Mouse (Mus musculus): Measurements from ENCODE around the gene Gm9821. TPM values are rescaled to one million over a fixed set of nuclear protein-coding genes. Genes with fewer than 3 reads are reported as not detected.

Gene Gm9821
- total RNA-seq (2015; ENCODE audit: low replicate concordance) (not detected in 2 replicates), total RNA-seq (2017; ENCODE audit: low replicate concordance) (0.28 TPM in 1 of 2 replicates, not detected in the other)

DNA sequence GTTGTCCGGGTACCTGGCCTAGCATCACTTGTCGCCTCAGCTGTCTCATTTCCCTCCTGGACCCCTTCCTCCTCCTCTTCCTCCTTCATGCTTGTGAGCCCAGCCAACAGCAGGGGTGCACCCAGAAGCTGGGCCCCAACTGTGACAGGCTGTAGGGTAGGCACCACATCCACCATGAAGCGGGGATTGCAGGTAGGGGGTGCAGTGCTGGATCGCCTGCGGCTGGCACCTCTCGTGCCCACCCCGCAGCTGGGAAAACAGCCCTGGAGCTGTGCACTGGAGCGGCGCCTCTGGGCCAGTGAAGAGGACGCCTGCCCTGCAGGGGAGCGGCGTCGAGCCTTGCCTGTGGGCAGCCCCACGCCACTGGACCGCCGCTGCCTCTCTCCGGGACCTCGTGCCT, at the start of gene Gm9821:
TSS of gene Gm9821 (plus strand) at position 221 of the 400 bp plus-strand sequence.
- ATAC-seq (replicated peaks; ENCODE audit: low FRiP score, poor library complexity, severe bottlenecking), result no peak

DNA sequence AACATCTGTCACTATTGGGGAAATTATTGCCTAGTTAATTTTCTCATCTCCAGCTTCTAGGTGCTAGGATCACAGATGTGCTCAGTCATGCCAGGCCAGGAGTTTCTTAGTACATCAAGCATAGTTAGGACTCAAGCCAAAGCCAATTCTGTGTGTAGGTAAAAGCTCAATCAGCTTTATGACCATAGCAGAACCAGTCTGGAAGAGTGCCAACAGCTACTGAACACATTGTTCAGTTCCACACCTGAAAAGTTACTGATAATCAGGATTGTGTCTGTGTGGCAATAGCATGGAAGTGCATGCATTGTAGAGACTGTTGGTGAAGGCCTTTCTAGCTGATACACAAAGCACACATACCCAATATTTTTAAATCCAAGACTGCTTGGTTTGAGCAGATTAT, 47.5 kb upstream of the Gm9821 start:
- ATAC-seq (replicated peaks; ENCODE audit: low FRiP score, poor library complexity, severe bottlenecking), result 0 out of 2 replicates have a peak, but pooled peaks have one; percentile 19

DNA sequence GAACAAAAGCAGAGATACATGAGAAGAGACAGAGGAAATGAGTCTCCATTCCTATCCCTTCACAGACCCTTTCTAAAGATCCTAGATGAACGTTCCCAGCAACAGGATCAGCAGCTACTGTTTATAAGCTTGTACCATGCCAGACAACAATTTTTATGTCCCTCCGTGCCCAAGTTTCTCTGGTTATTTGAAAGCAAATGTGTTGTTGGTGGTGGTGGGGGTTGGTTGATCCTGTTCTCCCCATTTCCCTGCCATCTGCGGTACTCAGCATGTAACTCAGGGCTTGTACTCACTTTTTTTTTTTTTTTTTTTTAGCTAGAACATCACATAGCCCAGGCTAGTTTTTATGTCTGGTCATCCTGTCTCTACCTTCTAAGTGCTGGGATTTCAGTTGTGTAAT, 46.4 kb upstream of the Gm9821 start:
- ATAC-seq (replicated peaks; ENCODE audit: low FRiP score, poor library complexity, severe bottlenecking), result no peak

DNA sequence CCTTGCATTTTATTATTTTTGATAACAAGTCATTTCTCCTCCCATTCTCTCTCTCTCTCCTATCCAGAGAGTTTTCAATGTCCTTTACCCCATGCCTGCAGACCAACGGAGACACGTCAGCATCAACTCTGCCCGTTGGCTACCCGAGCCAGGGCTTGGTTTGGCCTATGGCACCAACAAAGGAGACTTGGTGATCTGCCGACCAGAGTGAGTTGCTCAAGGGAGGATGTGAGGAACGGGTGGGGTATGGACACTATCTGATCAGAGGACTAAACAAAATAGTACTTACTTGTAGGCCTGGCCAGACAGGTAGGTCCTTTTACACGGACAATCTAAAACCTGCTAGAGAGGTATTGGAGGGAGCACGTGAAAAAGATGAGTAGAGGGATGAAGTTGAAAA, 45.1 kb upstream of the Gm9821 start:
- no peak for ATAC-seq (replicated peaks; ENCODE audit: low FRiP score, poor library complexity, severe bottlenecking)

DNA sequence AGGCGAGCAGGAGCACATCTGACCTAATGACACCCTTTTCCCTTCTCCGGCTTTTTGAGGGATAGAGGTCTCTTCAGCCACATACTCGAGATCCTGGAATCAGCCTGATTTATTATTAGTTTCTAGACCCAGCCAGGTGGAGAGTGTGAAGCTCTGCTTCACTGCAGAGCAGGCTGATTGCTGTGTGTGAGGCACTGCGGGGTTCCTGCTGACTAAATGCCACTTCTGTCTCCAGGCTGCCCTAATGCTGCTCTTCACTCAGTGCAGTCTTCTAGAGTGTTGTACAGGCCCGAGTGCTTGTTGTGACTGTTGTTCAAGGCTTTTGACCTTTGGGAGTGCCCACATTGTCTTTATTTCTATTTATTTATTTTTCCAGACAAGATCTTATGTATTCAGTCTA, 43.2 kb upstream of the Gm9821 start:
- ATAC-seq (replicated peaks; ENCODE audit: low FRiP score, poor library complexity, severe bottlenecking), result no peak

DNA sequence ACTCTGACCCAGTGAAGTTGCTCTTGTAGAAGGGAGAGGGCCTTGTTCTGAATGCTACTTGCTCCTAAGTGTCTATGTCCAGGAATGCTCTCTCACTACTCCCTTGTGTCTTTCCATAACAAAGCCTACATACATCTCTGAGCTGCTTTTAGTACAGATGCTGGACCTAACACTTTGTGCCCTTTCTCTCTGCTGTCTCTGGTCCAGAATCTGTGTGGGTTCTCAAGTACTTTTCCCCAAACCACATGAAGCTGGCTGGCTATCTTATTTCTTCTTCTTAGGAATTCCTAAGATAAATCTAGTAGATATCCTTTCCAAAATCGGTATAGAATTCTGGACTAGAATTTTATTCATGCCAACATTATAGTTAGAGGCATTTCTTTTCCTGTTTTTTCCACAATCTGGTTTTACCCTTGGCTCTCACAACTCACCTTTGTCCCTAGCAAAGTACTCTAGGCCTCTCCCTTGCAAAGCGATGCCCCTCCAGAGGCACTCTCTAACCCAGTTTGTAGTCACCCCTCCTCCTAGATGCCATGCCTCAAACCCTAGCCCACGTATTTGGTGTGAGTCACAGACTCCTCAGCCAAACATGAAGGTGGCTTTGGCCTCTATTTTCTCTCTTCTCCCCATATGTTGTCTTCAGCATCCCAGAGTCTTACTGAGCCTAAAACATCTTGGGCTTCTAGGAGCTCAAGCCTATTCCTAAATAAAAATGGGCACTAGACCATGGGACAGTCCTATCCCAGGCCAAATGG, 42.2 kb upstream of the Gm9821 start:
- ATAC-seq (replicated peaks; ENCODE audit: low FRiP score, poor library complexity, severe bottlenecking), result no peak

DNA sequence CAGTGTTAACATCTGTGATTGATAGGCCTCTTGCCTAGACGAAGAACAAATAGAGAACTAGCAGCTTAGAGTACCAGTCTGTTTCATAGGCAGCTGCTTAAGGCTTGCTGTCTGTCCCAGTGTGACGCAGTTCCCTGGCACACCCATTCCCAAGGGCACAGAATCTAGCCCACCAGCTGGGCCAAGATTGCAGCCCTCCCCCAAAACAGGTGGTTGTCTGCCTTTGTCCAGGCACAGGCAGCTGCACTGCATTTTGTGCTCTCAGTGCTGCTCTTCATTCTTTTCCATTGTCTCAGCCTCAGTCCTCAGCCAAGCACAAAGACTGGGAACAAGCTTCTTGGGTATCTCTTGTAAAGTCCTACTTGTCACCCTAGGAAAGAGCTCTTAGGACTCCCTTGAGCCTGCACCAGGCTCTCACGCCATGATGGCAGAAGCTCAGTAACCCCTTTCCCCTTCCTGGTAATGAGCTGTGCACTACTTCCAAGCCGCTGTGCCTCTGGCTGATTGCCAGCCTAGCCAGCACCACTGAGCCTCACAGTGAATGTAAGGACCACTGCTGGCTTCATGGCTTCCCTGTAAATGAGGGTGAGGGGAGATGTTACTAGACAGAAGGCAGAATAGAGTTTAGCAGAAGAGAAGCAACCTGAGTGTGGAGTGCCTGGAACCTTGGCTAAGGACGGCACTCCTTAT, 40.7 kb upstream of the Gm9821 start:
- ATAC-seq (replicated peaks; ENCODE audit: low FRiP score, poor library complexity, severe bottlenecking), result no peak

DNA sequence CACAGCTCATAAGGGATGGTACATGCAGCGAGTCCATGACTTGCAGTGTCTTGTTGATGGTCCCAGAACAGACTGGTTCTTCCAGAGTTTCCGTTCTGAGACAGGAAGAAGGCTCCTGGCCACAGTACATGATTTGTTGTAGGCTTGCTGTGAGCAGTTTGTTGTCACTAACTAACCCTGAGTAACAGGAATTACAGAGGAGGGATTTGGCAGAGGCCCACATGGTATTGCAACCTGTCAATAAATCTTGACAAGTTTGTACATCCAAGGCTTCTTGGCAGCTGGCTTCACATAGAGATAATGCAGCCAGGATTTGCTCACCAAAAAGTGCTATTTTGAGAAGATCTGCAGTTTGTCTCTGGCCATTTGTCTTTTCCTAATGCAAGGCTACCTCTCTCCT, 39.4 kb upstream of the Gm9821 start:
- no peak for ATAC-seq (replicated peaks; ENCODE audit: low FRiP score, poor library complexity, severe bottlenecking)

DNA sequence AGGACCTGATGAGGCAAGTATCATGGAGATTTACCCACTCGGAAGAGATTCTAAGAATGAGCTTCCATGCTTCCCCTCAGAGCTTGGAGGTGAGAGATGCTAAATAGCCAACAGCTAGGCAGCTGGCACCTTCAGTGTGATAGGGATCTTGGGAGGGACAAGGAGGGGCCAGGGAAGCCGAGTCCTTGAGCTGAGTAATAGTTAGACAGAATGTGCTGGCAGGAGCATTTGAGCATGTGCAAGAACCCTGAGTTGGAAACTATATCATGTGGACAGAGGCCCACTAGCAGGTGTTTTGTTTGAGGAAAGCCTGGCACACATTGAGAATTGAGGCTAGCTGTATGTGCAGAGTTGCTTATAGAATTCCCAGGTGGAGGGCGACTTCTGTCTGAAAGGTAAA, 32.9 kb upstream of the Gm9821 start:
- ATAC-seq (replicated peaks; ENCODE audit: low FRiP score, poor library complexity, severe bottlenecking), result no peak

DNA sequence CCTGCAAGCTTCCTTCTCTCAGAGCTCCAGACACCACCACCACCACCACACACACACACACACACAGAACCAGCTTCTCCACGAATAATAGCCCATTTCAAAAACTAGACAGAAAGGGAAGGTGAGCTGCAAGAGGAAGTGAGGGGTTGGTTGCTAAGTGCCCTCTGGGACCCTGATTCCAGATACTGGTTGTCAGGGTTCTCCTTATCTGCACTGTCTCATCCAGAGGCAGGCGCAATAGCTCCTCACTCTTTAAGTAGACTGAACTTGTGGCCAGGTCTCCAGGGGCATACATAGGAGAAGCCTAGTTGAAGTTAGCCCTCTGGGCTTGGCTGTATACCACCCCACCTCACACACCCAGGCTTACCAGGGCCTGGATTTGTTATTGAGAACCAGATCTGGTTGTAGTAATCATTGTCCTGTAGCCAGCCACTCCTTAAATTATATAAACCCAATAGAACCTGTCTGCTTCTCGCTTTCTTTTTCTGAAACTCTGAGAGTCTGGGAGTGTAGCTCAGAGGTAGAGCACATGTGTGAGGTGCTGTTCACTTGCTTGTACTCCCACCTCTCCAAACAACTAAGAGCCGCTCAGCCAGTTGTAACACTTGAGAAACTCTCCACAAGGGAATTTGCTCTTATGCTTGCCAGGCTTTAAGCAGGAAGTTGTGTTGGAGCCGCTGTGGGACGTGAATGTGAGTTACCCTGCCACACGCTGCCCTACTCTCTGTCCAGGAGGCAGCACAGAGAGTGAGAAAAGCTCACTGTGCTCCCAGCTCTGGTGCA, 32.0 kb upstream of the Gm9821 start:
- ATAC-seq (replicated peaks; ENCODE audit: low FRiP score, poor library complexity, severe bottlenecking), result no peak

DNA sequence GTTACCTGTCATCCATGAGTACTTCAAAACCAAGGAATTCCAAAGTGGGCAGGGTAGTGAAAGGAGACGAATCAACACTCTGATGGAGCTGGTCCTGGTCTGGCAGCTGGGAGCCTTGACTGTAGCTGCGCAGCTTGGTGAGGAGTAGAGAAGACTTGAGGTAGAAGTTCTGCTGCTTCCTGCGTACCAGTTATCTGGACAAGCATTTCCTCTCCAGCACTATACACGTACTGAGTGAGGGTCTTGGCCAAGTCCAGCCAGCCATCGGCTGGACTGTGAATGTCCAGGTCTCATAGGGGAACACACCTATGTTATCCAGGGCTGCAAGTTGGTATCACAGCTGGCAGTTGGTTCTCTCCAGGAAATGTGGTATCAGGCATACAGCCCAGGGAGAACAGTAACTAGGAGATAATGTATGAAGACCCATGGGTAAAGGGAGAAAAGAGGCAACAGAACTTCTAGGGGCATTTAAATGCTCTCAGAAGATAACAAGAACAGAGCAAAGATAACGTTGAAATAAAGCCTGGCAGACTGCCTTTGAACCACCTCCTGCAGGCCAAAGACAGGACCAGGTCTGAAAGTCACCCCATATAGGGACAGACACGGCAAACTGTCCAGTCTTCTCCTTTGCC, 29.0 kb upstream of the Gm9821 start:
- no peak for ATAC-seq (replicated peaks; ENCODE audit: low FRiP score, poor library complexity, severe bottlenecking)

DNA sequence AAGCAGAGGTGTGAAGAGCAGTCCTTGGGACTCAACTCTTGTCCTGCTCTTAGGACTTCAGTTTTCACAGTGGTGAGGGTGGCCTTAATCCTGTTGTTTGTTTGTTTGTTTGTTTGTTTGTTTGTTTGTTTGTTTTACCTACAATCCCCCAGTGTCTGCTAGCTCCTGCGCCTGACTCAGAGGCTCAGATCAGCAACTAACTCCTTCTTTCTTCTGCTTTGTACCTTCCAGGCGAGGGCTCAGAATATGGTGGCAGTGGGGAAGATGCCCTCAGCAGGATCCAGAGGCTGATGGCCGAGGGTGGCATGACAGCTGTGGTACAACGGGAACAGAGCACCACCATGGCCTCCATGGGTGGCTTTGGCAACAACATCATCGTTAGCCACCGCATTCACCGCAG, 28.4 kb upstream of the Gm9821 start:
- ATAC-seq (replicated peaks; ENCODE audit: low FRiP score, poor library complexity, severe bottlenecking), result no peak

DNA sequence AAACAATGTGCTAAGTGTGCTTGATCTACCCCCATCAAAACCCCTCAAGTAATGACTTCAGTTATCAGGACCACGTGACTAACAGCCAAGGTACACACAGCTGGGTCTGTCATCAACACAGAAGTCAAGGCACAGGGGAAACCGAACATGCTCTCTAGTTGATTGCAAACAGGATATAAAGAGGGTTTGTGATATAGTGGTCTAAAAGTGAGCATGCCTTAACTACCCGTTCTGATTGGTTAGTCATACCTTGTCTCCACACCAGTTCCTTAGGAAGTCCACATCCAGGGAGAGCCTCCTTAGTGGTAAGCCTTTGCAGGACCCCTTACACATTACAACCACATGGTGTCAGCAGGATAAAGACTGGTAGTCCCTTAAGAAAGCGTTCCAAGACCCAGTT, 25.4 kb upstream of the Gm9821 start:
- no peak for ATAC-seq (replicated peaks; ENCODE audit: low FRiP score, poor library complexity, severe bottlenecking)

DNA sequence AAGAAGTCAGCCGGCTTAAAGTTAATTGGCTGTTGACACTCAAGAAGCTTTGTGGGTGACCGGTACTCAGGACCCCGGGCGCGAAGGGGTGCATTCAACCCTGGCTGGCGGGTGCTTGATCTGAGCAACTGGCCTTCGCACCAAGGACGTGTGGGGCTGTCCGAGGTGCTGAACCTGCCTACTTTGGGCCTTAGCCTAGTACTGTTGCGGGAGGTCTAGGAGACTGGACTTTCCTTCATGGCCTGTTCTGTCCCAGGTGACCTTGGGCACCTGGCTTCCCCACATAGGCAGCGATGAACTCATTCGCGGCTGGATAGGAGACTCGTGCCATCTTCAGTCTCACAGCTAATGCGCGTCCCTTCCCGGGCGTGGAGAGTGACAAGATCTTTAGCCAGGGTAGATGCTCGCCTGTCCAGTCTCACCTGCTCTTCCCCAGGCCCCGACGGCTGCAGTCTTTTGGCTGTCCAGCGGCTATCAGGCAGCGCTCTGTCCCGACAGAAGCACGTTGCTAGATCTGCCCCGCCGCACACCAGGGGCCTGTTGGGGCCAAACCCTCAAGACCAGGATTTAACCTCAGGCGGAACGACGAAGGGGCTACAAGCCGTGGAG, 24.2 kb upstream of the Gm9821 start:
- ATAC-seq (replicated peaks; ENCODE audit: low FRiP score, poor library complexity, severe bottlenecking), result no peak

DNA sequence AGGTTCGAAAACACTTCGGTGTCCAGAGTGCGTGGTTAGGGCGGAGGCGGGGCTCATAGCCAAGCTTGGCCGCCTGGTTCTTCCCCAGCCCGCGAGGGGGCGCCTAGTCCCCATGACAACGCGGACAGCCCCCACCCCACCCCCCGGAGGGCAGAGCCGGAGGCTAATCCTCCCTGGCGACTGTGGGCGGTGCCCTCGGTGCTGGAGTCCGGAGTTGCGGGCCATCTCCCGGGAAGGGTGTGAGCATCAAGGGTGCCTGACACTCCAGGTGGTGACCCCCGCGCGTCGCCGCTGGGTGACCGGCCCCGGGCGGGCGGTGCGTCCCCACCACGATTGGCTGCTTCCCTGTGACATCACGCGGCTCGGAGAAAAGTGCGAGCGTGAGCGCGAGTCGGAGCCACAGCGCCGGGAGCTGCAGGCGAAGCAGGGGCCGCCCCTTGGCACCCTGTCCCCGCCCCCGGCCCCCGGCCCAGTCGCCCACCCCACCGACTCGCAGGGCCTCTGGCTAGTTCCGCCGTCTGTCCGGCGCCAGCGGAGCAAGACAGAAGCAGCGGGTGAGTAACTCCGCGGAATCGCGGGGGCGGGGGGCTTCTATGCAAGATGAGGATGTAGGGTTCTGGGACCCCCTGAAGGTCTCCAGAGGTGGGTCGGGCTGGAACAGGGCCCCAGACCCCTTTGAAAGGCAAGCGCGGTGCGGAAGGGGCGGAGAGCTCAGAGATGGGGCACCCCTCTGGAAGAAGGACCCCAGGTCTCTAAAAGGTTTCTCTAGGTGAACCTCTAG, 23.5 kb upstream of the Gm9821 start:
- 0 out of 2 replicates have a peak, but pooled peaks have one; percentile 33 for ATAC-seq (replicated peaks; ENCODE audit: low FRiP score, poor library complexity, severe bottlenecking)

DNA sequence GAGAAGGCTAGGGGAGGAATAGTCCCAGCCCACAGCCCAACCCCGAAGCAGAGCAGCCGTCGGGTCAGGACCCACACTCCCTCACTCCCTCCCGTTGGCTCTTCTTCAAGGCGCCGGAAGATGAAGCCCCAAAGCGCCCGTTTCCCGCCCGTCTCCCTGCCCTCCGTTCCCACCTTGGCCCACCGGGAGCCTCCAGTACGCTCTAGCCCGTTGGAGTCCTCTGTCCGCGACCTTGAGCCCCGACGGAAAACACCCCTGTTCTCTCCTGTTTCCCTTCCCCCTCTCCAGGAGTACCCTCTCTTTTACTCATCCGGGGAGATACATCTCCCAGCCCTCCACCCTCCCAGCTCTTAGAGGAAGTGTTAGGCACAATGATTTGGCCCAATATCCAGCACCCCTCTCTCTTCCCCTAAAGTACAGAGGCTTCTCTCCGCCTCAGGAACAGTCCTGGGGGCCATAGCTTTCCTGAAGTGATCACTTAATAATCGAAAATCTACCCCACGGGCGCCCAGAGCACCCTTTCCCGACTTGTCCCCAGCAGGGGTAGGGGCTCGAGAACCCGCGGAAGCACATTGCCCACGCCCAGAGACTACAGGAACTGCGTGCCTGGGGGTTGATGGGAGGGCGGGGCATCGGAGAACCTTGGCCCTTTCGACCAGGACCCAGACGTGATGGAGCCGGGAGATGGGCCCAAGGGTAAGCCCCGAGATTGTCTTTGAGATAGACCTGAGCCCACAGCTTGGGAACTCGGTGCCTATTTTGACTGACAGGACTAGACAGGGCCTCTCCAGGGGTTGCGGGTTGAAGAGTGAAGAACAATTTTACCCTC, 22.7 kb upstream of the Gm9821 start:
- no peak for ATAC-seq (replicated peaks; ENCODE audit: low FRiP score, poor library complexity, severe bottlenecking)

DNA sequence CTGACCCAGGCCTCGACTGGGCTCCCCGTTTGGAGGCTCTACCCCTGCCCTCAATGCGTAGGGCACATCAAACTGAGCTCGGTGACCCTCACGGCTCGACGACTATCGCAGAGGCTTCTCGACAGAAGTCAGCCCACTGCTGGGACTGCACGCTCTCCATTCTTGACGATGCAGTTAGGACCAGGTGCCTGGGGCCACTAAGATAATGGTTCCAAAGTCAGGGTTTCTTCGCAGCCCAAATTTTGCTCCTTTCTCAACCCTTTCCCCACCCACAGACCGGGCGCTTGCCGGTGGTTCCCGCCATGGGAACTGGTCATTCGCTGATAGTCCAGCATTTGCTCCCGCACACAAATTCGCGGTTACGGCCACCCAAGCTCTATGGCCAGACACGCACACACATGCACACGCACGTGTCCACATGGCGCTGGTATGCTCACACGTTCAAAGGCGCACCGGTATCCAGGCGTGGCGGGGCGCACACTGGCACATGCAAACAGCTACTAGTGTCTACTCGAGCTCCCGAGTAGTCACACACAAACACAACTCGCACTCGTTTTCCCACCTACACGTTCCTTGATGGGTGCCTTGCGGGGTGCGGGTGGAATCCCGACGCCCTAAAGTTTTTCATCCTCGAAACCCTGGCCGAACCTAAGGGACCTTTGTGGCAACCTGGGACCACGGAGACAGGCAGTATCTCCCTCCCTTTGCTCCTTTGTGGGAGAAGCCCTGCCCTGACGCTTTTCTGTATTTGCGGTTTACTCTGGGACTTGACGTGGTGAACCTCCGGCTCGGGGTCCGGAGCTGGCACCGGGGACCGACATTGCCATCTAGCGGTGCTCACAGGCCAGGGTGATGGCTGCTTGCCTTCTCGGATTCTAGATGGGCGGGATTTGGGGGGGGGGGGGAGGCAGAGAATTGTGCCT, 21.8 kb upstream of the Gm9821 start:
- ATAC-seq (replicated peaks; ENCODE audit: low FRiP score, poor library complexity, severe bottlenecking), result no peak

Measured in erythroblast, adult 5-6 weeks (primary cell).